Mouse (Mus musculus): ENCODE measurements at regions not wholly inside any gene's neighbourhood (a gene's known extent, or its start where the extent isn't known, plus 50 kb on each side); places are given as distances from the start of the nearest gene placed in this dataset.

DNA sequence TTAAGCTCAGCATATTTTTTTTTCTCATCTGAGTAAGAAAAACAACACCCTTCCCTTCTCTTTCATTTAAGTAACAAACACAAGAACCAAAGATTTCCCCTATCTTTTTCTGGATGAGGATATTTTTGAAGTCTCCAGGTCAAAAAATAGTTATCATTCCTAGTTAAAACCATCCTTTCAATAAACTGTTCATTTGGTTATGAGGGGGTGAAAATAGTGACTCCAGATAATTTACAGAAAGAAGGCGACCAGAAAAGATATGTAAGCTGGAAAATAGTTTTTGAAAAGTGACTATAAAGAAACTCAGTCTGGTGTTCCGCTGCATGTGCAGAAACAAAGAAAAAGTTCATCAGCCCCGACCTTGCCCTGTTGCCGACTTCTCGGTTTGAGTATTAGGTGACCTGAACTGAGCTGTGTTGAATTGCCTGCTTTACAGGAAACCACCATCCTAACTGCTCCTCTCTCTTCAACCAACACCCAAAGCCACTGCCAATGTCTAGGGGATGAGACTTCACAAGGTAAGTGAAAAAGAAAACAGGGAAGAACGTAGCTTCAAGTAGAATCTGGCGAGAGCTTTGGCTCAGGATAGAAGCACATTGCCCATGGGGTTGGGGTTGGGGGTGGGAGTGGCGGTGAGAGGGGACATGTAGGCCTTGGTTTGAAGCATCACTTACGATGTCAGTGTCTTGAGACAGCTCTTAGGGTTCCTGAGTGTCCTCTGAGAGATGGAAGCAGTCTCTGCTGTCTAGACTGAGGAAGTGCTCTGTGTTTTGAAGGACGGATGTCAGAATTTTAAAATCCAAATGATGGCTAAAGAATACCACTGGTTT, 104.6 kb downstream of the Ube2e3 start:
- Histone ChIP-seq H3K4me3 (replicated peaks) (no peak overlapping the region), H3K4me1 (ENCODE audit: control insufficient read depth) (no peaks in the 10 kb centered on the region), H3K27me3 (ENCODE audit: control insufficient read depth) (no peaks in the 10 kb centered on the region), H3K36me3 (ENCODE audit: control insufficient read depth) (no peaks in the 10 kb centered on the region), H3K9me3 (ENCODE audit: control insufficient read depth, low read length) (no peaks in the 10 kb centered on the region)
- TF ChIP-seq TAL1 (IDR thresholded peaks at IDR 0.05; ENCODE audit: low read length) (no peak), GATA1 (IDR thresholded peaks at IDR 0.05; ENCODE audit: low read length) (no peak)

GRCm38 (mm10) chr2:78973811-78974210, 105.9 kb downstream of the Ube2e3 start:
- Histone ChIP-seq H3K4me3 (replicated peaks) (no peak overlapping the region), H3K27me3 (ENCODE audit: control insufficient read depth) (no peaks in the 10 kb centered on the region), H3K9me3 (ENCODE audit: control insufficient read depth, low read length) (no peaks in the 10 kb centered on the region), H3K36me3 (ENCODE audit: control insufficient read depth) (no peaks in the 10 kb centered on the region), H3K4me1 (ENCODE audit: control insufficient read depth) (no peaks in the 10 kb centered on the region)
- no peak for TF ChIP-seq TAL1 (IDR thresholded peaks at IDR 0.05; ENCODE audit: low read length)
- TF ChIP-seq GATA1 (IDR thresholded peaks at IDR 0.05; ENCODE audit: low read length): no peak

DNA sequence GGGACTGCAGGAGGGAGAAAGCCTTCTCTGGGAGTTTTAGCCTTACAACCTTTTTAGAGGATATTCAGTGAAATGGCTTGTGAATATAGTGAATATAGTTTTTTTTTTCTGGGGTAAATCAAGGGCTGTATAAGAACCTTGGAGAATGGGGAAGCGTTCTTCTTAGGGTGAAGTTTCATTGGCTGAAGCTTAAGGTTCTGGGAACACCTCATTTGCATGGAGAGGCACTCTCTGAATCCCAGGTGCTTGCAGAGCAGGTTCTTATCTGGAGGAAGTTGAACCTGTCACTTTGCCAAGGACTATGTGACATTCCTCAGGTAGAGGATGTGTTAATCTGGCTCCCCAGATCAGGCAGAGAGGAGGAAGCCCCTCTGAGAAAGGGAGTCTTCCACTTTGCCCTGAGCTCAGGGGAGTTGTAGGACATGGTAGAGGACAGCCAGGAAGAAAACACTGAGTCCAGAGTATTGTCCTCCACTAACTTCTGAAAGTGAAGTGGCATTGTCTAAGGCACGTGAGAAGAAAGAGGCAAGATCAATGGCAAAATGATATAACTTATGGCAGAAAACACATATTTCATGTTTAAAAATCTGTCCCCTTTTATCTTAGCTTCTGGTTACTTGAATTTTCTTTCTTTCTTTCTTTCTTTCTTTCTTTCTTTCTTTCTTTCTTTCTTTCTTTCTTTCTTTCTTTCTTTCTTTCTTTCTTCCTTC, 106.9 kb downstream of the Ube2e3 start:
- TF ChIP-seq GATA1 (IDR thresholded peaks at IDR 0.05; ENCODE audit: low read length): no peak
- TF ChIP-seq TAL1 (IDR thresholded peaks at IDR 0.05; ENCODE audit: low read length): no peak
- no peaks in the 10 kb centered on the region for H3K36me3 ChIP-seq (ENCODE audit: control insufficient read depth)
- H3K27me3 ChIP-seq (ENCODE audit: control insufficient read depth): no peaks in the 10 kb centered on the region
- H3K4me1 ChIP-seq (ENCODE audit: control insufficient read depth): no peaks in the 10 kb centered on the region
- H3K9me3 ChIP-seq (ENCODE audit: control insufficient read depth, low read length): no peaks in the 10 kb centered on the region
- H3K4me3 ChIP-seq (replicated peaks): no peak overlapping the region

- no peaks in the 10 kb centered on the region for H3K36me3 ChIP-seq (ENCODE audit: control insufficient read depth)
- H3K4me1 ChIP-seq (ENCODE audit: control insufficient read depth): no peaks in the 10 kb centered on the region
- TF ChIP-seq GATA1 (IDR thresholded peaks at IDR 0.05; ENCODE audit: low read length) (no peak), TAL1 (IDR thresholded peaks at IDR 0.05; ENCODE audit: low read length) (no peak)
- H3K9me3 ChIP-seq (ENCODE audit: control insufficient read depth, low read length): no peaks in the 10 kb centered on the region
- H3K27me3 ChIP-seq (ENCODE audit: control insufficient read depth): no peaks in the 10 kb centered on the region
- no peak overlapping the region for H3K4me3 ChIP-seq (replicated peaks)
These were observed 107.5 kb downstream of the Ube2e3 start for GRCm38 (mm10) chr2:78975393-78975774.

- H3K9me3 ChIP-seq (ENCODE audit: control insufficient read depth, low read length): no peaks in the 10 kb centered on the region
- H3K36me3 ChIP-seq (ENCODE audit: control insufficient read depth): no peaks in the 10 kb centered on the region
- TF ChIP-seq GATA1 (IDR thresholded peaks at IDR 0.05; ENCODE audit: low read length) (no peak), TAL1 (IDR thresholded peaks at IDR 0.05; ENCODE audit: low read length) (no peak)
- H3K27me3 ChIP-seq (ENCODE audit: control insufficient read depth): no peaks in the 10 kb centered on the region
- no peaks in the 10 kb centered on the region for H3K4me1 ChIP-seq (ENCODE audit: control insufficient read depth)
- no peak overlapping the region for H3K4me3 ChIP-seq (replicated peaks)
These were observed 108.2 kb downstream of the Ube2e3 start for GRCm38 (mm10) chr2:78976084-78976483.

DNA sequence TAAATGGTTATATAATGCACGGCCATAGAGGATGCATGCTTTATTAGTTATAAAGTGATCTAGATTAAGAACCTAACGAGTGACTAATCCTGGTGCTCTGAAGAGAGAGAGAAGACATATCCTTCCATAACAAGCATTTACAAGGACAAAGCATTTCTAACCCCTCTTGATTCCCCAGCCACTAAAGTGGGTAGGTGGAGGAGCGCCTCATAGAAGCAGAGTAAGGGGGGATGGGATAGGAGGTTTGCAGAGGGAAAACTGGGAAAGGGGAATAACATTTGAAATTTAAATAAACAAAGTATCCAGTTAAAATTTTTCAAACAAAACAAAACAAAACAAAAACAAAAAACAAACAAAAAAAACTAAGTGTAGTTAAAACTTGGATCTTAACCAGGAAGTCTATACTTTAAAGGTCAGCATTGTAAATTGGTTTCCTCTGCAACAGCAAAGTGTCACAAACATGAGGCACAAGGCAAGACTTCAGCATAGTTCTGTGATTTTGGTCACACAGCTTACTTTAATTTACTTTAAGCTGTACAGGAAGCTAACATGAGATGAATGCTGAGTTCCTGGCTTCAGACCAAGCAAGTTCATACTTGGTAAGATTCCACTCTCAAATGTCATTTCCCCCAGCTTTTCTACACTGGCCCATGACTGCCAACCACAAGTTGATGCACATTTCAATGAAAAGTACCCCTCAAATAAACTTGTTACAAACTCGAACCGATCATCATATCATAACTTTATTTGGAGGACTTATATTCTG, 109.9 kb downstream of the Ube2e3 start:
- no peaks in the 10 kb centered on the region for H3K9me3 ChIP-seq (ENCODE audit: control insufficient read depth, low read length)
- no peak overlapping the region for H3K4me3 ChIP-seq (replicated peaks)
- H3K4me1 ChIP-seq (ENCODE audit: control insufficient read depth): no peaks in the 10 kb centered on the region; the same call in 1 of the 2 replicates
- no peaks in the 10 kb centered on the region for H3K36me3 ChIP-seq (ENCODE audit: control insufficient read depth)
- H3K27me3 ChIP-seq (ENCODE audit: control insufficient read depth): no peaks in the 10 kb centered on the region
- TF ChIP-seq TAL1 (IDR thresholded peaks at IDR 0.05; ENCODE audit: low read length): no peak
- no peak for TF ChIP-seq GATA1 (IDR thresholded peaks at IDR 0.05; ENCODE audit: low read length)

- Histone ChIP-seq H3K36me3 (ENCODE audit: control insufficient read depth) (no peaks in the 10 kb centered on the region), H3K9me3 (ENCODE audit: control insufficient read depth, low read length) (no peaks in the 10 kb centered on the region), H3K27me3 (ENCODE audit: control insufficient read depth) (no peaks in the 10 kb centered on the region), H3K4me1 (ENCODE audit: control insufficient read depth) (peaks cover 14% of the 10 kb centered on the region), H3K4me3 (replicated peaks) (no peak overlapping the region)
- TF ChIP-seq GATA1 (IDR thresholded peaks at IDR 0.05; ENCODE audit: low read length) (no peak), TAL1 (IDR thresholded peaks at IDR 0.05; ENCODE audit: low read length) (no peak)
These were observed 112.1 kb downstream of the Ube2e3 start for GRCm38 (mm10) chr2:78980019-78980418.

DNA sequence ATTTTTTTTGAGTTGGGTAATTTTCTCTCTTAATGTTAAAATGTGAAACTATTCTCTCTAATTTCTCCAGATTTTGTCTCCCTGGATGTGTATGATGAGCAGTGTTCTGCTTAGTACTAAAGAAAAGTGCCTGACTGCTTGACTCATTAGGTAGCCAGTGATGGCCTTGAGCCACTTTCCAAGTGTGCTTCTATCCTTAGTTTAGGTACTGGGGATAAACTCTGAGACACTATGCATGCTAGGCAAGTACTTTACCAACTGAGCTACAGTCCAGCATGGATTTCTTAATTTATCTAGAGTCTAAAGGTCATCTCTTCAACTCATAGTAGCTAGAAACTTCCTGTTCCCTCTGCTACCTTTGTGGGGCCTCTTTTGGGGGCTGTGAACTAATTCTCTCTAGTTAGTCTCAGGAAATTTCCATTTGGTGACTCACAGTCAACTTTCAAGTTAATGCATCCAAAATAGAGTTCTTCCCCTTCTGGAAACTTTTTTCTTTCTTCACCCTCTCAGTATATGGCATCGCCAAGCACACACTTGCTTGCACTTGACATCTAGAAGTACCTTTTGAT, 112.8 kb downstream of the Ube2e3 start:
- no peaks in the 10 kb centered on the region for H3K9me3 ChIP-seq (ENCODE audit: control insufficient read depth, low read length)
- H3K36me3 ChIP-seq (ENCODE audit: control insufficient read depth): no peaks in the 10 kb centered on the region

More for the DNA sequence above, 112.8 kb downstream of the Ube2e3 start:
- Histone ChIP-seq H3K27me3 (ENCODE audit: control insufficient read depth) (no peaks in the 10 kb centered on the region), H3K4me3 (replicated peaks) (no peak overlapping the region), H3K4me1 (ENCODE audit: control insufficient read depth) (peaks cover 14% of the 10 kb centered on the region)
- TF ChIP-seq TAL1 (IDR thresholded peaks at IDR 0.05; ENCODE audit: low read length) (no peak), GATA1 (IDR thresholded peaks at IDR 0.05; ENCODE audit: low read length) (no peak)

Measured in erythroblast, embryonic 14.5 days (primary cell).